17 mouse cellular contexts compared by ENCODE assay signal in genomic region chr7:76438581-76438980, GRCm38 (mm10).
DNase-seq lines count a peak whose midpoint lies in the region; ATAC-seq and TF ChIP-seq lines count a peak whose summit lies in the region.
"Had no signal": no experiment of that assay in that cellular context is flagged by ENCODE, and none has a peak within 500 bp of the region (broad histone marks: within the 10 kb centered on the region; RNA-seq: fewer than 3 reads in every experiment).

No protein-coding gene starts in this region.

- H3K27me3 ChIP-seq in forebrain, embryonic 13.5 days = no peaks in the 10 kb centered on the region
- H3K27me3 ChIP-seq in midbrain, embryonic 13.5 days = no peaks in the 10 kb centered on the region
- no peaks in the 10 kb centered on the region for H3K27me3 ChIP-seq in cerebellum, adult 2 months (ENCODE audit: control insufficient read depth, insufficient read depth, low read length)
- H3K27me3 ChIP-seq: heart, embryonic 13.5 days; hindbrain, embryonic 15.5 days had no signal

- no peak for TF ChIP-seq POLR2A in cerebellum, adult 2 months (IDR thresholded peaks at IDR 0.05; ENCODE audit: borderline replicate concordance, insufficient read depth, low read length)

- H3K36me3 ChIP-seq in forebrain, embryonic 13.5 days (ENCODE audit: poor library complexity, severe bottlenecking) = no peaks in the 10 kb centered on the region
- H3K36me3 ChIP-seq in midbrain, embryonic 13.5 days = no peaks in the 10 kb centered on the region
- H3K36me3 ChIP-seq: heart, embryonic 13.5 days; hindbrain, embryonic 15.5 days had no signal

- DNase-seq in ZHBTc4 (ENCODE audit: low read depth, low spot score) = peak; percentile 9
- peak; percentile 51 for DNase-seq in embryo, embryonic 10 days (ENCODE audit: low spot score)
- no peak for DNase-seq in heart, adult 8-10 months (ENCODE audit: low spot score)
- DNase-seq in gastrocnemius, adult 18-20 months (ENCODE audit: low spot score) = no peak
- DNase-seq in cerebellum, adult 2 months = no peak
- no peak for DNase-seq in frontal cortex, postnatal 25 days (ENCODE audit: low spot score in 2 of 2)
- DNase-seq: cerebellum, postnatal 25 days; gastrocnemius, postnatal 36 days; kidney, adult 9 months; right cerebral cortex, adult 18-20 months had no signal

- H3K4me2 ChIP-seq in forebrain, embryonic 13.5 days = 0 out of 2 replicates have a peak overlapping the region, but pooled peaks have one; percentile 5
- no peak overlapping the region for H3K4me2 ChIP-seq in midbrain, embryonic 13.5 days (replicated peaks)
- H3K4me2 ChIP-seq: heart, embryonic 13.5 days; hindbrain, embryonic 15.5 days; liver, embryonic 11.5 days had no signal

- no peak overlapping the region for H3K4me3 ChIP-seq in forebrain, embryonic 13.5 days
- H3K4me3 ChIP-seq in midbrain, embryonic 13.5 days (replicated peaks) = no peak overlapping the region
- no peak overlapping the region for H3K4me3 ChIP-seq in cerebellum, adult 2 months (replicated peaks; ENCODE audit: insufficient read depth, low read depth, low read length)
- H3K4me3 ChIP-seq: erythroblast, embryonic 14.5 days; heart, embryonic 13.5 days; hindbrain, embryonic 15.5 days; layer of hippocampus, adult 2 months had no signal

- H3K4me1 ChIP-seq in forebrain, embryonic 13.5 days = peaks cover 15% of the 10 kb centered on the region
- peaks cover 10% of the 10 kb centered on the region for H3K4me1 ChIP-seq in midbrain, embryonic 13.5 days (replicated peaks)
- no peaks in the 10 kb centered on the region for H3K4me1 ChIP-seq in cerebellum, adult 2 months (ENCODE audit: control insufficient read depth, insufficient read depth, low read length)
- H3K4me1 ChIP-seq: heart, embryonic 13.5 days; hindbrain, embryonic 15.5 days had no signal

- no peaks in the 10 kb centered on the region for H3K9me3 ChIP-seq in forebrain, embryonic 13.5 days (replicated peaks)
- H3K9me3 ChIP-seq in midbrain, embryonic 13.5 days = no peaks in the 10 kb centered on the region
- H3K9me3 ChIP-seq: heart, embryonic 13.5 days; hindbrain, embryonic 15.5 days had no signal

- TF ChIP-seq CTCF in cerebellum, adult 2 months (IDR thresholded peaks at IDR 0.05; ENCODE audit: borderline replicate concordance, insufficient read depth, low read depth, low read length) = no peak

- 0 out of 2 replicates have a peak overlapping the region, but pooled peaks have one; percentile 31 for H3K27ac ChIP-seq in forebrain, embryonic 13.5 days
- H3K27ac ChIP-seq in midbrain, embryonic 13.5 days = no peak overlapping the region
- H3K27ac ChIP-seq in cerebellum, adult 2 months (ENCODE audit: insufficient read depth, low read length) = no peak overlapping the region
- H3K27ac ChIP-seq: heart, embryonic 13.5 days; hindbrain, embryonic 15.5 days; layer of hippocampus, adult 2 months had no signal

- H3K9ac ChIP-seq in forebrain, embryonic 13.5 days = no peak overlapping the region
- no peak overlapping the region for H3K9ac ChIP-seq in midbrain, embryonic 13.5 days (replicated peaks)
- H3K9ac ChIP-seq: heart, embryonic 13.5 days; hindbrain, embryonic 15.5 days had no signal

- peak; percentile 93 for ATAC-seq in forebrain, embryonic 13.5 days
- ATAC-seq in midbrain, embryonic 13.5 days = peak; percentile 66

Comparison
In these comparisons a context has a peak if more than half of its experiments do, and no peak if none do; other contexts are left out.
1. DNase-seq: peak in ZHBTc4 (single experiment) and embryo, embryonic 10 days (single experiment); none in heart, adult 8-10 months (single experiment), gastrocnemius, adult 18-20 months (single experiment), cerebellum, adult 2 months (0 of 2) and frontal cortex, postnatal 25 days (0 of 2).